22 mouse cellular contexts compared by ENCODE assay signal in the genomic region with DNA sequence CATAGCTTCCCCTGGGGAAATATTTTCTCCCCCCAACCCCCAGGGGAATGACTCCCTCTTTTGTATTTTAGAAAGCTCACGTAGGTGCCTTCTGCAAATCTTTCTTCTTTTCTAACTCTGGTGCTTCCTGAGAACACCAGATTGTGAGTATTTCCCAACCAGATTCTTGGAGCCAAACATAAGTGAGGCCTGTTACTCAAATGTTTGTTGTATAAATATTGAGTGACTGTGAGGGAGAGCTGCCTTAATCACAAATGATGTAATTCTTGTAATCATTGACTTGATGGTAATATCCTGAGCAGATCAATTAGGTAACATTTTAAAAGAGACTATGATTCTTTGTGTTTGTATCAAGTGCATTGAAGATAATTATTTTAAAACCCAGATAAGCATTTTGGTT.
DNase-seq lines count a peak whose midpoint lies in the region; ATAC-seq lines count a peak whose summit lies in the region.
"Had no signal": no experiment of that assay in that cellular context is flagged by ENCODE, and none has a peak within 500 bp of the region (broad histone marks: within the 10 kb centered on the region; RNA-seq: fewer than 3 reads in every experiment).

No protein-coding gene starts in this region.

- no peaks in the 10 kb centered on the region for H3K36me3 ChIP-seq in liver, embryonic 16.5 days (ENCODE audit: control insufficient read depth, insufficient read depth)
- H3K36me3 ChIP-seq: embryonic facial prominence, embryonic 12.5 days; forebrain, embryonic 15.5 days; G1E; heart, embryonic 15.5 days; hindbrain, embryonic 10.5 days had no signal

- peak; percentile 72 for ATAC-seq in liver, embryonic 16.5 days (ENCODE audit: low read depth)
- ATAC-seq: CD4-positive, CD25-positive, alpha-beta regulatory T cell, adult 4 months; forebrain, embryonic 15.5 days had no signal

- H3K27ac ChIP-seq in liver, embryonic 16.5 days (ENCODE audit: low read length) = peak overlapping the region; percentile 72
- H3K27ac ChIP-seq: embryonic facial prominence, embryonic 12.5 days; forebrain, embryonic 15.5 days; heart, embryonic 15.5 days; hindbrain, embryonic 10.5 days had no signal

- H3K4me3 ChIP-seq in liver, embryonic 16.5 days (ENCODE audit: low read depth, low read length) = no peak overlapping the region
- H3K4me3 ChIP-seq: embryonic facial prominence, embryonic 12.5 days; forebrain, embryonic 15.5 days; heart, embryonic 15.5 days; hindbrain, embryonic 10.5 days had no signal

- intact Hi-C loops in heart, postnatal 36 days (cut with DNase I) = loop anchor here (5.0 kb wide), 1 partner anchor 134 kb away; no protein-coding TSS in a partner anchor

- peak; percentile 37 for DNase-seq in heart, adult 11 months
- DNase-seq in heart, postnatal 36 days = no peak
- DNase-seq in lung, postnatal 36 days = peak; percentile 61
- DNase-seq in lung, postnatal 14 days = no peak
- DNase-seq in thymus, postnatal 14 days = no peak
- DNase-seq in spleen, postnatal 36 days (ENCODE audit: low spot score in 2 of 2) = no peak
- DNase-seq in urinary bladder, postnatal 36 days (ENCODE audit: low spot score in 2 of 2) = no peak
- DNase-seq: adrenal gland, postnatal 10 days; B cell, adult 2 months; cerebellum, adult 11 months; cerebellum, adult 8-10 months; cerebellum, postnatal 25 days; gastrocnemius, postnatal 36 days; heart, postnatal 14 days had no signal

- peaks cover 12% of the 10 kb centered on the region for H3K4me1 ChIP-seq in liver, embryonic 16.5 days (ENCODE audit: control insufficient read depth, low read depth, low read length)
- H3K4me1 ChIP-seq: embryonic facial prominence, embryonic 12.5 days; hindbrain, embryonic 10.5 days had no signal

- 69% methylated on average over 1 of the region's 1 CpGs for WGBS in liver, embryonic 16.5 days (ENCODE audit: insufficient replicate concordance)

- no peaks in the 10 kb centered on the region for H3K27me3 ChIP-seq in liver, embryonic 16.5 days (ENCODE audit: control insufficient read depth, insufficient read depth, low read depth, low read length)
- H3K27me3 ChIP-seq: embryonic facial prominence, embryonic 12.5 days; forebrain, embryonic 15.5 days; heart, embryonic 15.5 days had no signal

- H3K4me2 ChIP-seq in liver, embryonic 16.5 days (ENCODE audit: low read depth, low read length) = no peak overlapping the region
- H3K4me2 ChIP-seq: embryonic facial prominence, embryonic 12.5 days; forebrain, embryonic 15.5 days; heart, embryonic 11.5 days; heart, embryonic 15.5 days had no signal

- no peak overlapping the region for H3K9ac ChIP-seq in liver, embryonic 16.5 days (ENCODE audit: low read depth, low read length)
- H3K9ac ChIP-seq: embryonic facial prominence, embryonic 12.5 days; forebrain, embryonic 15.5 days; heart, embryonic 15.5 days had no signal

- H3K9me3 ChIP-seq in liver, embryonic 16.5 days (replicated peaks; ENCODE audit: control insufficient read depth, low read length) = no peaks in the 10 kb centered on the region
- H3K9me3 ChIP-seq: embryonic facial prominence, embryonic 12.5 days; forebrain, embryonic 15.5 days; G1E; heart, embryonic 15.5 days; hindbrain, embryonic 10.5 days had no signal

Comparison
In these comparisons a context has a peak if more than half of its experiments do, and no peak if none do; other contexts are left out.
1. DNase-seq: peak in heart, adult 11 months (single experiment) and lung, postnatal 36 days (single experiment); none in heart, postnatal 36 days (0 of 2), lung, postnatal 14 days (single experiment), thymus, postnatal 14 days (single experiment), spleen, postnatal 36 days (0 of 2) and urinary bladder, postnatal 36 days (0 of 2).